Mouse (Mus musculus): ENCODE results near the gene Mgll. TPM values are rescaled to one million over a fixed set of nuclear protein-coding genes. Genes with fewer than 3 reads are reported as not detected.

Gene Mgll
- polyA plus RNA-seq, 1 experiment from 2014 or later, result 38.6 TPM

DNA sequence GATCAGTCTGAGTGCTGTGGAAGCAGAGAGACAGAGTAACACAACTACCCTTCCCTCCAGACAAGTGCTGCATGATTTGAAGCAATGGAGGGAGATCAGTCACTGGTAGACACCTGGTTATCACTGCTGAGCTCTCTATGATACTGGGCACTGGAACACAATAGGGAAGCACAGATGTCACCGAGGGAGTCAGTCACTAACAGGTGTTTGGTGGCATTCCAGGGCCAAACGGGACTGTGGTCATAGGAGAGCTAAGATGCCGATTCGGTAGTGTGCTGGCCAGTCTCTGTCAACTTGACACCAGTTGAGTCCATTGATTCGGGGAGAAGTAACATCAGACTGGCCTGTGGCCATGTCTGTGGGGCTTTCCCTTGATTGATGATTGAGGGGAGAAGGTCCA lies 130.3 kb downstream of the Mgll start:
- Histone ChIP-seq H3K36me3 (no peaks in the 10 kb centered on the region; the same call in 1 of the 2 replicates), H3K4me3 (replicated peaks) (no peak overlapping the region), H3K4me1 (0 out of 2 replicates have a peak, but pooled peaks cover 6% of the 10 kb centered on the region), H3K9me3 (replicated peaks) (0 out of 2 replicates have a peak, but pooled peaks cover 3% of the 10 kb centered on the region), H3K4me2 (no peak overlapping the region), H3K9ac (no peak overlapping the region), H3K27ac (no peak overlapping the region), H3K27me3 (no peaks in the 10 kb centered on the region)
- ATAC-seq (replicated peaks; ENCODE audit: low FRiP score), result no peak
- 74% methylated on average over 5 of the region's 5 CpGs for WGBS

DNA sequence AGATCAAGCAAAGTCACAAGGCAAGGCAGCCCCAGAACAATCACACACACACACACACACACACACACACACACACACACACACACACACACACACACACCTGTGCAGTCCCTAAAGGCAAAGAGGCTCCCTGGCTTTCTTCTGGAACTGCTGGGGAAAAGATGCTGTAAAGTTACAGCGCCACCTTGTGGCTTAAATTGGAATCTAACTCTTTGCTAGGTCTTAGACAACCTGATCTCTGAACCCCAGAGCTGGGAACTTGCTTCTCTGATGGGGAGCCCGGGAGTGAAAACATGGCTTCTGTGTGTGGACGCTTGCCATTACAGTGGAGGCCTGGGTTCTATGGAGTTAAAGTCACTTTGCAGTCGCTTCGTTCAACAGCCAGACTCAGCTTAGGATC lies 131.4 kb downstream of the Mgll start:
- no peak overlapping the region for H3K27ac ChIP-seq
- ATAC-seq (replicated peaks; ENCODE audit: low FRiP score), result no peak; the same call in 1 of the 2 replicates

DNA sequence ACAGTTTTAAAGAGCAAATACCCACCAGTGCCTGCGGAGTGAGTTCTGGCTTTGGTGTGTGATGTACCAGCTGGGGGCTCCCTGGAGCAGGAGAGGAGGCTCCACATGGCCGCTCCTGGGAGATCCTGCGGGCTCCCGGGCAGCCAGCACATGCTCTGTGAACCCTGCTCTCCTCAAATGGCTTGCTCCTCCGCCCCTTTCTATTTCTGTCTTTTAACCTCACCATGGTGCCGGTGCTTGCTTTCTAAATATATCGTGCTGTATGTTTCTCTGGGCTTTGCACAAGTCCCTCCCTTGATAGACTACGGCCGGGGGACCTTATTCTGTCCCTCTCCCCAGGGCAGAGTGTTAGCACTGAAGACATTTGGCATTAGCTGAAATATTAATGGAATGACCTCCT lies 133.0 kb downstream of the Mgll start:
- Histone ChIP-seq H3K4me2 (no peak overlapping the region), H3K27me3 (no peaks in the 10 kb centered on the region), H3K9me3 (replicated peaks) (0 out of 2 replicates have a peak, but pooled peaks cover 3% of the 10 kb centered on the region), H3K4me1 (0 out of 2 replicates have a peak, but pooled peaks cover 6% of the 10 kb centered on the region), H3K4me3 (replicated peaks) (no peak overlapping the region), H3K9ac (no peak overlapping the region), H3K27ac (0 out of 2 replicates have a peak overlapping the region, but pooled peaks have one; percentile 37), H3K36me3 (peaks cover 7% of the 10 kb centered on the region)
- 32% methylated on average over 9 of the region's 9 CpGs for WGBS
- no peak; the same call in 1 of the 2 replicates for ATAC-seq (replicated peaks; ENCODE audit: low FRiP score)

More for the DNA sequence above, 131.4 kb downstream of the Mgll start:
- Histone ChIP-seq H3K4me3 (replicated peaks) (no peak overlapping the region), H3K27me3 (no peaks in the 10 kb centered on the region), H3K9ac (no peak overlapping the region), H3K4me2 (no peak overlapping the region), H3K4me1 (0 out of 2 replicates have a peak, but pooled peaks cover 6% of the 10 kb centered on the region), H3K36me3 (no peaks in the 10 kb centered on the region; the same call in 1 of the 2 replicates), H3K9me3 (replicated peaks) (0 out of 2 replicates have a peak, but pooled peaks cover 3% of the 10 kb centered on the region)
- WGBS, result 27% methylated on average over 5 of the region's 5 CpGs

DNA sequence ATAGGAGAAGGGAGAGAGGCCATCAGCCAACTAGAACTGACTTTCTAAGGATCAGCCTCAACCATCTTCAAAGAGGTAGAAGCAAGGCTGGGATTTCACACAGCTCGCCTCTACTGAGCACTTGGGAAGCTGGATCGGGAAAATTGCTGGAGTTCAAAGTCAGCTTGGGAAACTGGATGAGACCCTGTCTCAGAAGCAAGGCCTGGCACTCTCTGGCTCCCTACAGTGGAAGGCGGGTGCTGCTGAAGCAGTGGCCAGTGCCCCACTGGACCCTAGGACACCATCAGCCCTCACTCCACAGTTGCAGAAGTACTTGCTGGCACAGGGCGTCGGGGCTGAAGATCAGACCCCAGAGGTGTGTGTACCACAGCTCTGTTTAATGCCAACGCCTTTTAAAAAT lies 133.6 kb downstream of the Mgll start:
- 80% methylated on average over 6 of the region's 6 CpGs for WGBS
- 0 out of 2 replicates have a peak overlapping the region, but pooled peaks have one; percentile 37 for H3K27ac ChIP-seq
- H3K36me3 ChIP-seq, result peaks cover 11% of the 10 kb centered on the region
- no peak overlapping the region for H3K9ac ChIP-seq
- ATAC-seq (replicated peaks; ENCODE audit: low FRiP score), result no peak
- H3K4me2 ChIP-seq, result no peak overlapping the region
- H3K9me3 ChIP-seq (replicated peaks), result 0 out of 2 replicates have a peak, but pooled peaks cover 3% of the 10 kb centered on the region
- no peaks in the 10 kb centered on the region for H3K27me3 ChIP-seq
- 0 out of 2 replicates have a peak, but pooled peaks cover 6% of the 10 kb centered on the region for H3K4me1 ChIP-seq
- no peak overlapping the region for H3K4me3 ChIP-seq (replicated peaks)

DNA sequence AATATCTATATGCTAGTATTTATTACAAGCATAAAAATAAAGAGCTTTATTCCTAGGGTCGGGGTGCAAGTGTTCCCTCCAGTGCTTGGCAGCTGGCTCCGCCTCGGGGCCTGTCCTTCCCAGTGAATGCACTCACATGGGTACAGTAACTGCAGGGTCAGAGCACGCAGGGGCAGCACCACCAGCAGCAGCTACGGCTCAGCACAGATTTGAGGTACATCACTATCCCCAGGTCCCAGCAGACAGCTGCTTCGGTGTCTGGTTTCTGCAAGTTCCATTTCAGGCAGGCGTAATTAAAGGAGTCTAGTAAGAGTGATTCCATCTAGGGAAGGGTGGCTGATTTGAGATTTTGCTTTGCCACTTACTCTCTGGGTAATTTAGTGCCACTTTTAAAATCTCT lies 134.1 kb downstream of the Mgll start:
- WGBS, result 50% methylated on average over 7 of the region's 7 CpGs
- ATAC-seq (replicated peaks; ENCODE audit: low FRiP score), result no peak
- Histone ChIP-seq H3K9ac (no peak overlapping the region), H3K9me3 (replicated peaks) (0 out of 2 replicates have a peak, but pooled peaks cover 3% of the 10 kb centered on the region), H3K27ac (no peak overlapping the region), H3K4me3 (replicated peaks) (no peak overlapping the region), H3K4me1 (0 out of 2 replicates have a peak, but pooled peaks cover 6% of the 10 kb centered on the region), H3K36me3 (peaks cover 14% of the 10 kb centered on the region), H3K27me3 (no peaks in the 10 kb centered on the region), H3K4me2 (no peak overlapping the region)

DNA sequence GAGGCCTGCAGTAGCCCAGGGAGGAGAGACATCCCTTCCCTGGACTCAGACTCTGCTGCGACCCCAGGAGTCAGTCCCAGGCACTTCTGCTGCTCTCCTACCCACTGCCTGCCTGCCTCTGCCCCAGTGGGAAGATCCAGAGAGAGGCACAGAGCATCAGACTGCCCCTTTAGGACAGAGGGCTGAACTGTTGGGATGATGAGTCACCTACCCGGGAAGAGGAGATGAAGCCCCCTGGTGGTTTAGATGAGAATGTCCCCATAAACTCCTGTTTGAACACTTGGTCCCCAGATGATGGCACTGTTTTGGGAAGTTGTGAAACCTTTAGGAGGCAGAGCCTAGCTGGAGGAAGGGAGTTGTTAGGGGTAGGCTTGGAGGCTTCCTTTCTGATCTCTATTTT lies 136.7 kb downstream of the Mgll start:
- 0 out of 2 replicates have a peak, but pooled peaks cover 6% of the 10 kb centered on the region for H3K4me1 ChIP-seq
- 0 out of 2 replicates have a peak, but pooled peaks cover 3% of the 10 kb centered on the region for H3K9me3 ChIP-seq (replicated peaks)
- 17% methylated on average over 2 of the region's 2 CpGs for WGBS
- peaks cover 21% of the 10 kb centered on the region for H3K36me3 ChIP-seq
- H3K9ac ChIP-seq, result no peak overlapping the region
- no peak overlapping the region for H3K4me2 ChIP-seq
- no peak overlapping the region for H3K27ac ChIP-seq
- H3K27me3 ChIP-seq, result no peaks in the 10 kb centered on the region
- ATAC-seq (replicated peaks; ENCODE audit: low FRiP score), result no peak
- H3K4me3 ChIP-seq (replicated peaks), result no peak overlapping the region

DNA sequence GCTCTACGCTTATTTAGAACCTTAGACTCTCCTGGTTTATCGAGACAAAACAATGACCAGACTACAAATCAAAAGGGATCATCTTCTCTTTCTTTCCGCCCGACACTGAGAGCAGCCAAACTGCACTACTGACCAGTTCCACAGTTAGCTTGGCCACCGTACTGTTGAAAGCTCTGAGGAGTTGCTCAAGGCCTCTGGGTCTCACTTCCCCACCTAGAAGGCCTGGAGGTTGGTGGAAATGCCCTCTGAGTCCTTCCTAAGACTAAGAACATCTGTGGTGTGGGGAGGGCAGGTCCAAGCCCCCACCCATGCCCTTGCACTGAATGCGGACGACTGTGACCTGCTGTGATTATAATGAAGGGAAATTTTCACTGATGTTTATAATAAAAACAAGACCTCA lies 141.5 kb downstream of the Mgll start:
- H3K27me3 ChIP-seq, result no peaks in the 10 kb centered on the region
- no peak for ATAC-seq (replicated peaks; ENCODE audit: low FRiP score)
- peaks cover 21% of the 10 kb centered on the region for H3K36me3 ChIP-seq
- no peak overlapping the region for H3K27ac ChIP-seq
- H3K4me2 ChIP-seq, result no peak overlapping the region
- no peak overlapping the region for H3K4me3 ChIP-seq (replicated peaks)
- H3K4me1 ChIP-seq, result no peaks in the 10 kb centered on the region
- H3K9me3 ChIP-seq (replicated peaks), result 0 out of 2 replicates have a peak, but pooled peaks cover 3% of the 10 kb centered on the region
- 78% methylated on average over 7 of the region's 7 CpGs for WGBS
- H3K9ac ChIP-seq, result no peak overlapping the region

DNA sequence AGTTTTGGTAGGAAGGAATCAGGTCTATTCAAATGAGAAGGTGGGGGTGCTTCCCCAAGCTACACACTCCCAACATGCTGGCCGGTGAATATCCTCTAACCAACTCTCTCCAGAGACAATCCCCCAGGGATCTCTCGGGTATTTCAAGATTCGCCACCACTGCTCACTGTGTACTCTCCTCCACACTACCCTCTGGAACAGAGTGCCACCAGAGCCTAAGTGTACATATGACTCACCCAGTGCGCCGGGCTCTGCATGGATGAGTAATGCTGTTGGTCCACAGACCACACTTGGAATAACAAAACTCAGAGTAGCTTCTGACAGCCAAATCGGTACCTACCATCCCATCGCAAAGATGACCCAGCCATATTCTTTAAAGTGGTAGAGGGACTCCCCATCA lies 145.2 kb downstream of the Mgll start:
- Histone ChIP-seq H3K27ac (no peak overlapping the region), H3K4me2 (no peak overlapping the region), H3K36me3 (peaks cover 3% of the 10 kb centered on the region; the same call in 1 of the 2 replicates), H3K27me3 (peaks cover 8% of the 10 kb centered on the region), H3K9me3 (replicated peaks) (no peaks in the 10 kb centered on the region), H3K9ac (no peak overlapping the region), H3K4me1 (peaks cover 16% of the 10 kb centered on the region), H3K4me3 (replicated peaks) (no peak overlapping the region)
- no peak for ATAC-seq (replicated peaks; ENCODE audit: low FRiP score)
- WGBS, result 84% methylated on average over 7 of the region's 7 CpGs

DNA sequence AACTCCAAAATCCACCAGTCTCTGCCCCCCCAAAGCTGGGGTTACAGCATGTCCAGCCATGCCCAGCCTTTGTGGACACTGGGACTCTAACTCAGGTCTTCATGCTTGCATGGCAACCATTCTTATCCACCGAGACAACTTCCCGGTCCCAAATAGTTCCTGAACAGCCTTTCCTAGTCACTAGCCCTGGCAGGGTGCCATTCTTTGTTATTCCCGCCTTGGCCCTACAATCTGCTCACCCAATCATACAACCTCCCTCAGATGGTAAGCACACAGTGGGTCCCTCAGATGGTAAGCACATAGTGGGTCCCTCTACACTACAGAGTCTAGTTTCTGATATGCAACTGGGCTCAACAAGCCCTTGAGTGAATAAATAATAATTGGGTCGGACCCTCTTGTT lies 146.4 kb downstream of the Mgll start:
- H3K36me3 ChIP-seq, result no peaks in the 10 kb centered on the region
- ATAC-seq (replicated peaks; ENCODE audit: low FRiP score), result no peak
- peaks cover 16% of the 10 kb centered on the region for H3K27me3 ChIP-seq
- no peak overlapping the region for H3K4me2 ChIP-seq
- H3K27ac ChIP-seq, result no peak overlapping the region
- H3K9me3 ChIP-seq (replicated peaks), result no peaks in the 10 kb centered on the region
- H3K9ac ChIP-seq, result no peak overlapping the region
- 67% methylated on average over 4 of the region's 4 CpGs for WGBS
- no peak overlapping the region for H3K4me3 ChIP-seq (replicated peaks)
- H3K4me1 ChIP-seq, result peaks cover 19% of the 10 kb centered on the region

DNA sequence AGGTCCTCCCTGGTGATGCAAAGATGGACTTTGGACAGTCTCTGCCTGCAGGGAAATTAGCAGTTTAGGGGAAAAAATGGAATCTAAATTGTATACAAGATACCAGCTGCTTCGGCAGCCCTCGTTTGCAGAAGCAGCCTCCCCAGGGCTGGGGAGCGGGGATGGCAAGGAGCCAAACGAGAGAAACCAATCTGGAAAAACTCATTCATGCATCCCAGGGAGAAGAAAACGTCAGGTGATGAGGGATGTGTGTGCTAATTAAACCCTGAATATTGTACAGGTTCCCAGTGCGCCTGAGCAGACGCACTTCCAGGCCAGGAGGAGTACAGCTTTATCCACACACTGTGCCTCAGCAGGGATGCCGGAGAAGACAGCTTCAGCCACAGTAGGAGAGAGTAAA lies 147.3 kb downstream of the Mgll start:
- no peak for ATAC-seq (replicated peaks; ENCODE audit: low FRiP score)
- Histone ChIP-seq H3K4me3 (replicated peaks) (no peak overlapping the region), H3K36me3 (no peaks in the 10 kb centered on the region), H3K27me3 (peaks cover 22% of the 10 kb centered on the region), H3K4me1 (peaks cover 19% of the 10 kb centered on the region), H3K9me3 (replicated peaks) (no peaks in the 10 kb centered on the region), H3K4me2 (no peak overlapping the region), H3K27ac (no peak overlapping the region), H3K9ac (no peak overlapping the region)
- WGBS, result 51% methylated on average over 8 of the region's 8 CpGs

DNA sequence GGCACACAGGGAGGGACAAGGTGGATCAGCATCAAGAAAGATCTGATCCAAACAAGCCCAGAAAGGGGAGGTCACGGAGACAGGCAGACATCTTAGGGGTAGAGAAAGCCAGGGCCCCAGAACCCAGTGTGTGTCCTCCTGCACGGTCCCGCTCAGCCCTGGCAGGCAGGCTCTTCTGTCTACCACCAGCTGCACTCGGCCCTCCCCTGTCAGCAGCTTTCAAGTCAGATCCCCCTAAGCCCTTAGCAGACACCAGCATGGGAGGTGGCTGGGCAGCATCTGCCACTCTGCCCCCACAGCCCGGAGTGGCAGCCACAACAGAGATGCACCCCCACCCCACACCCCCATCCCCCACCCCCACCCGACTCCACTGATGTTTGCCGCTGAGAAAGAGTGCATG lies 148.6 kb downstream of the Mgll start:
- no peak for ATAC-seq (replicated peaks; ENCODE audit: low FRiP score)
- Histone ChIP-seq H3K9ac (no peak overlapping the region), H3K4me2 (no peak overlapping the region), H3K9me3 (replicated peaks) (no peaks in the 10 kb centered on the region), H3K4me1 (peaks cover 19% of the 10 kb centered on the region), H3K27ac (no peak overlapping the region), H3K36me3 (no peaks in the 10 kb centered on the region), H3K27me3 (peaks cover 22% of the 10 kb centered on the region), H3K4me3 (replicated peaks) (no peak overlapping the region)
- WGBS, result 57% methylated on average over 7 of the region's 7 CpGs

DNA sequence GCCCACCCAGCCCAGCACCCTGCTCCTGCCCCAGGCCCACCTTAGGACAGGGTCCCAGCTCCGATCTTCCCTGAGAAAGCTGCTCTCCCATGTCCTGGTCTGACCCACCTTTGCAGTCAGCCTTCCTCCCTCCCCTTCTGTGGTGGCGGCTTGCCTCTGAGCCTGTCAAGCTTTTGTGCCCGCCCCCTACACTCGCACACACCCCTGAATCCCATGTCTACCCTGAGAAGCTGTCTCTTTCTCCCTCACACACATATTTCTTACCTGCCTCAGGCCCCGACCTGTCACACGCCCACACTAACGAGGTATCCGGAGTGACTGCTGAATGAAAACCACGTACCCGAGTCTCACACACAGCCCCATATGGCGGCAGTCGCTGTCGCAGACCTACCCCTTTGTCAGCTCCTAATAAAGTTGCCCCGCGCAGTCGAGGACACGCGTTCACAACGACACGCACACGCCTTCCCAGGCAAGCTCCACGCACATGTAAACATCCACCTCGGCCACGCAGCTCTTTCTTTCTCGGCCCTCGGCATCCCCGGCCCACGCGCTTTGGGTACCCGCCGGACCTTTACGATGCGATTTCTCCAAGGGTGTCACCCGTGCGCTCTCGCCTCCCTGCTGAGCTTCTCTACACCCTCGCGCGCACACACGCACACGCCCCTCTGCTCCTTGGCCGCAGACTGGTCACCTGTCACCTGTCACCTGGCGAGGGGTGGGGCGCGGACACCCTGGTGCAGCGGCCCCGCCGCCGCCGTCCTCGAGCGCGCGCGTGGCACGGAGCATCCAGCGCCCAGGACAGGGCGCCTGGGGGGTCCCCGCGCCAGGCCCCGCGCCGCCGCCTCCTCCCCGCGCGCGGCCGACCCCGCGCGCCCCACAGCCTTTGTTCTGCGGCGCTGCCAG lies 150.0 kb downstream of the Mgll start:
- no peak overlapping the region for H3K27ac ChIP-seq
- WGBS, result 1% methylated on average over 74 of the region's 74 CpGs
- peak overlapping the region; percentile 79 for H3K9ac ChIP-seq
- peaks cover 22% of the 10 kb centered on the region for H3K27me3 ChIP-seq
- H3K9me3 ChIP-seq (replicated peaks), result no peaks in the 10 kb centered on the region
- ATAC-seq (replicated peaks; ENCODE audit: low FRiP score), result peak; percentile 71
- peak overlapping the region; percentile 73 for H3K4me3 ChIP-seq (replicated peaks)
- H3K4me1 ChIP-seq, result peaks cover 19% of the 10 kb centered on the region
- no peaks in the 10 kb centered on the region for H3K36me3 ChIP-seq
- H3K4me2 ChIP-seq, result peak overlapping the region; percentile 99
